Mouse (Mus musculus) megakaryocyte, embryonic 14.5 days (primary cell): ENCODE results near the gene Copz2.

Experiments
- FLI1 ChIP-seq: IDR thresholded peaks from 2 replicates; pipeline ENCODE4 v1.6.1; 2012; ENCODE audit warnings: low read length, inconsistent platforms, mixed read lengths
- GATA1 ChIP-seq: IDR thresholded peaks from 3 replicates; pipeline ENCODE4 v1.6.1; 2012; ENCODE audit warnings: mixed read lengths, low read length, inconsistent platforms, borderline replicate concordance

DNA sequence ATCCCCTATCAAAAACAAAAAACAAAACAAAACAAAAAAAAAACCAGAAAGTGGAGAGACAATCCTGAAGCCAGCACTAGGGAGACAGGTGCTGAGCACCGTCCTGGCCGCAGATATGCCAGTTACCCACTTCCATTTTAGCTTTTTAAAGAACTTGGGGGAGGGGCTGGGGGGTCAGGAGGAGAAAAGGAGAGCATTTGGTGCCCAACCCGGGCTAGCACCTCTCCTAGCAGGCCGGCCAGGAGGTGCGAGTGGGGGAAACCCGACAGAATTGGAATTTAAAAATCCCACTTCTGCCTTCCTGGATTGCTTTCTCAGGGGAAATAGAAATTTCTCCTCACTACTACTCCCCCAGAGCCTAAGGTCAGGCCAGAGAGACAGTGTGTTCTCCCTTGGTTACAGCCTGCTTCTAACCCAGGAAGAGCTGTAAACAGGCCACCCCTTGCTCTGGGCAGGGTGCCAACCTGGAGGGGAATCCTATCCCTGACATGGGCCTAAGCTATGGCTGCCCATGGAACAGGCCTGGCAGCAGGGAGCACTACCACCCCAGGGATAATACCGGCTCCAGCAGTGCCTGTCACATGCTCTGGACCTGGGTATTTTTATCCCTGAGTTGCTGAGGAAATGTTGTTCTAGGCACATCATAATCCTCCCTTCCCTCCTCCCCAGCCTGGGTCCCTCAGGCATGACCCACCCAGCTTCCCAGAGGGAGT, 24.7 kb upstream of the Copz2 start:
- no peak for TF ChIP-seq FLI1
- no peak for TF ChIP-seq GATA1
